Mouse (Mus musculus) CD4-positive, CD25-positive, alpha-beta regulatory T cell, adult 4 months (primary cell): ENCODE results near the gene Abcg4. TPM values are rescaled to one million over a fixed set of nuclear protein-coding genes. Genes with fewer than 3 reads are reported as not detected.
"Not testable (repeated sequence)": the region's sequence is repeated elsewhere in the genome, so short reads cannot be mapped to it uniquely, and the experiment has no call there.

Source experiments
- ATAC-seq: one replicate; pipeline ENCODE4 v1.8.0; 2017
- polyA plus RNA-seq, 2 experiments: library from polyadenylated mRNA; unstranded; fragments of 100-300 nt; shearing (Covaris generic); gene quantifications; one replicate each; pipeline ENCODE4 v1.2.1; 2017

Gene Abcg4
- polyA plus RNA-seq, 2 experiments from 2014 or later, result not detected

- ATAC-seq, result peak; percentile 39
These were observed 30.9 kb upstream of the Abcg4 start for GRCm38 (mm10) chr9:44319105-44319886.

GRCm38 (mm10) chr9:44318826-44319095 is 30.3 kb upstream of the Abcg4 start:
- no peak for ATAC-seq

GRCm38 (mm10) chr9:44318076-44318825 is 29.8 kb upstream of the Abcg4 start:
- ATAC-seq, result no peak

GRCm38 (mm10) chr9:44317452-44317851 is 29.0 kb upstream of the Abcg4 start:
- no peak for ATAC-seq

GRCm38 (mm10) chr9:44314910-44315309 is 26.5 kb upstream of the Abcg4 start:
- no peak for ATAC-seq

- no peak for ATAC-seq
These were observed 25.8 kb upstream of the Abcg4 start for GRCm38 (mm10) chr9:44314257-44314547.

GRCm38 (mm10) chr9:44313476-44314256 is 25.3 kb upstream of the Abcg4 start:
- ATAC-seq, result no peak

GRCm38 (mm10) chr9:44311136-44312134 is 23.0 kb upstream of the Abcg4 start:
- no peak for ATAC-seq

- ATAC-seq, result no peak
These were observed 22.3 kb upstream of the Abcg4 start for GRCm38 (mm10) chr9:44310750-44311135.

- no peak for ATAC-seq
These were observed 21.3 kb upstream of the Abcg4 start for GRCm38 (mm10) chr9:44309756-44310155.

- ATAC-seq, result no peak
These were observed 18.8 kb upstream of the Abcg4 start for GRCm38 (mm10) chr9:44307248-44307647.

GRCm38 (mm10) chr9:44306532-44306931 is 18.1 kb upstream of the Abcg4 start:
- no peak for ATAC-seq

GRCm38 (mm10) chr9:44305466-44306079 is 17.2 kb upstream of the Abcg4 start, which contains the start of gene Hinfp:
Hinfp (minus strand) TSS chr9:44305671.
- ATAC-seq, result peak; percentile 98

- ATAC-seq, result not testable (repeated sequence)
These were observed 11.6 kb upstream of the Abcg4 start for GRCm38 (mm10) chr9:44300001-44300400.

GRCm38 (mm10) chr9:44292490-44292889 is 4.1 kb upstream of the Abcg4 start:
- ATAC-seq, result peak; percentile 45

- no peak for ATAC-seq
These were observed 510 bp upstream of the Abcg4 start for GRCm38 (mm10) chr9:44288959-44289291.

- ATAC-seq, result peak; percentile 32
These were observed 877 bp downstream of the Abcg4 start for GRCm38 (mm10) chr9:44287401-44288075.

- ATAC-seq, result no peak
These were observed 1.4 kb downstream of the Abcg4 start for GRCm38 (mm10) chr9:44287003-44287400.

- no peak for ATAC-seq
These were observed 2.1 kb downstream of the Abcg4 start for GRCm38 (mm10) chr9:44286256-44286850.

- no peak for ATAC-seq
These were observed 5.2 kb downstream of the Abcg4 start for GRCm38 (mm10) chr9:44283183-44283582.

GRCm38 (mm10) chr9:44269973-44270372 is 18.4 kb downstream of the Abcg4 start:
- no peak for ATAC-seq
